Mouse (Mus musculus): ENCODE measurements at regions not wholly inside any gene's neighbourhood (a gene's known extent, or its start where the extent isn't known, plus 50 kb on each side); places are given as distances from the start of the nearest gene placed in this dataset.

GRCm38 (mm10) chr5:58497326-58497725 lies 779.6 kb downstream of the Pcdh7 start:
- TF ChIP-seq E2F4 (IDR thresholded peaks at IDR 0.05; ENCODE audit: insufficient read depth) (no peak), SRF (IDR thresholded peaks at IDR 0.05; ENCODE audit: control insufficient read depth, insufficient read length, low read depth) (no peak), POLR2AphosphoS2 (IDR thresholded peaks at IDR 0.05; ENCODE audit: insufficient read length, low read depth) (no peak), MYOD1 (IDR thresholded peaks at IDR 0.05; ENCODE audit: control insufficient read depth in 1 of 3, insufficient read length in 2 of 3, low read depth in 2 of 3) (no peak), POLR2A (IDR thresholded peaks at IDR 0.05; ENCODE audit: insufficient read length, low read depth) (no peak), REST (IDR thresholded peaks at IDR 0.05; ENCODE audit: insufficient read depth, insufficient read length) (no peak), MYOG (IDR thresholded peaks at IDR 0.05; ENCODE audit: control insufficient read depth in 1 of 3, insufficient read depth in 1 of 3, insufficient read length in 2 of 3, low read depth in 2 of 3) (no peak), USF1 (IDR thresholded peaks at IDR 0.05; ENCODE audit: low read depth) (no peak), CEBPB (IDR thresholded peaks at IDR 0.05; ENCODE audit: insufficient read depth, poor library complexity, severe bottlenecking) (no peak), TCF12 (IDR thresholded peaks at IDR 0.05; ENCODE audit: insufficient read depth, poor library complexity, severe bottlenecking) (no peak), MAX (IDR thresholded peaks at IDR 0.05; ENCODE audit: low read depth) (no peak), TCF3 (IDR thresholded peaks at IDR 0.05; ENCODE audit: insufficient read length, low read depth) (no peak)
- H3K4me3 ChIP-seq, result no peak overlapping the region

GRCm38 (mm10) chr5:58531601-58532000 lies 813.8 kb downstream of the Pcdh7 start:
- H3K36me3 ChIP-seq (ENCODE audit: control insufficient read depth, insufficient read depth), result no peaks in the 10 kb centered on the region
- TF ChIP-seq TCF3 (IDR thresholded peaks at IDR 0.05; ENCODE audit: insufficient read length, low read depth) (no peak), E2F4 (IDR thresholded peaks at IDR 0.05; ENCODE audit: insufficient read depth) (no peak), MAX (IDR thresholded peaks at IDR 0.05; ENCODE audit: low read depth) (no peak), POLR2A (IDR thresholded peaks at IDR 0.05; ENCODE audit: insufficient read length, low read depth) (no peak), SRF (IDR thresholded peaks at IDR 0.05; ENCODE audit: control insufficient read depth, insufficient read length, low read depth) (no peak), MYOG (IDR thresholded peaks at IDR 0.05; ENCODE audit: control insufficient read depth in 1 of 3, insufficient read depth in 1 of 3, insufficient read length in 2 of 3, low read depth in 2 of 3) (no peak), CEBPB (IDR thresholded peaks at IDR 0.05; ENCODE audit: insufficient read depth, poor library complexity, severe bottlenecking) (no peak), MYOD1 (IDR thresholded peaks at IDR 0.05; ENCODE audit: control insufficient read depth in 1 of 3, insufficient read length in 2 of 3, low read depth in 2 of 3) (no peak)
- no peak overlapping the region for H3ac ChIP-seq (ENCODE audit: control insufficient read depth, insufficient read length)
- H3K27me3 ChIP-seq (ENCODE audit: control insufficient read depth, insufficient read depth, insufficient read length), result no peaks in the 10 kb centered on the region
- no peak overlapping the region for H3K4me3 ChIP-seq
- no peaks in the 10 kb centered on the region for H3K79me2 ChIP-seq (ENCODE audit: control insufficient read depth, insufficient read depth)
- H3K4me2 ChIP-seq (ENCODE audit: low read depth), result no peak overlapping the region

More at GRCm38 (mm10) chr5:58497326-58497725, 779.6 kb downstream of the Pcdh7 start:
- H3ac ChIP-seq (ENCODE audit: control insufficient read depth, insufficient read length), result no peak overlapping the region
- no peaks in the 10 kb centered on the region for H3K36me3 ChIP-seq (ENCODE audit: control insufficient read depth, insufficient read depth)
- H3K79me2 ChIP-seq (ENCODE audit: control insufficient read depth, insufficient read depth), result no peaks in the 10 kb centered on the region
- H3K4me2 ChIP-seq (ENCODE audit: low read depth), result no peak overlapping the region
- no peaks in the 10 kb centered on the region for H3K27me3 ChIP-seq (ENCODE audit: control insufficient read depth, insufficient read depth, insufficient read length)

- H3K27me3 ChIP-seq (ENCODE audit: control insufficient read depth, insufficient read depth, insufficient read length), result no peaks in the 10 kb centered on the region
- H3K36me3 ChIP-seq (ENCODE audit: control insufficient read depth, insufficient read depth), result no peaks in the 10 kb centered on the region
- no peak overlapping the region for H3K4me2 ChIP-seq (ENCODE audit: low read depth)
- H3ac ChIP-seq (ENCODE audit: control insufficient read depth, insufficient read length), result no peak overlapping the region
- no peak overlapping the region for H3K4me3 ChIP-seq
- TF ChIP-seq POLR2A (IDR thresholded peaks at IDR 0.05; ENCODE audit: insufficient read length, low read depth) (no peak), MYOG (IDR thresholded peaks at IDR 0.05; ENCODE audit: control insufficient read depth in 1 of 3, insufficient read depth in 1 of 3, insufficient read length in 2 of 3, low read depth in 2 of 3) (no peak), REST (IDR thresholded peaks at IDR 0.05; ENCODE audit: insufficient read depth, insufficient read length) (no peak), E2F4 (IDR thresholded peaks at IDR 0.05; ENCODE audit: insufficient read depth) (no peak), SRF (IDR thresholded peaks at IDR 0.05; ENCODE audit: control insufficient read depth, insufficient read length, low read depth) (no peak), MAX (IDR thresholded peaks at IDR 0.05; ENCODE audit: low read depth) (no peak), POLR2AphosphoS2 (IDR thresholded peaks at IDR 0.05; ENCODE audit: insufficient read length, low read depth) (no peak), TCF3 (IDR thresholded peaks at IDR 0.05; ENCODE audit: insufficient read length, low read depth) (no peak), MYOD1 (IDR thresholded peaks at IDR 0.05; ENCODE audit: control insufficient read depth in 1 of 3, insufficient read length in 2 of 3, low read depth in 2 of 3) (no peak), USF1 (IDR thresholded peaks at IDR 0.05; ENCODE audit: low read depth) (no peak), TCF12 (IDR thresholded peaks at IDR 0.05; ENCODE audit: insufficient read depth, poor library complexity, severe bottlenecking) (no peak), CEBPB (IDR thresholded peaks at IDR 0.05; ENCODE audit: insufficient read depth, poor library complexity, severe bottlenecking) (no peak)
- no peaks in the 10 kb centered on the region for H3K79me2 ChIP-seq (ENCODE audit: control insufficient read depth, insufficient read depth)
Measured at GRCm38 (mm10) chr5:58556770-58557169, 839.0 kb downstream of the Pcdh7 start.

- TF ChIP-seq TCF12 (IDR thresholded peaks at IDR 0.05; ENCODE audit: insufficient read depth, poor library complexity, severe bottlenecking) (no peak), USF1 (IDR thresholded peaks at IDR 0.05; ENCODE audit: low read depth) (no peak), CEBPB (IDR thresholded peaks at IDR 0.05; ENCODE audit: insufficient read depth, poor library complexity, severe bottlenecking) (no peak), E2F4 (IDR thresholded peaks at IDR 0.05; ENCODE audit: insufficient read depth) (no peak), MAX (IDR thresholded peaks at IDR 0.05; ENCODE audit: low read depth) (no peak), POLR2A (IDR thresholded peaks at IDR 0.05; ENCODE audit: insufficient read length, low read depth) (no peak), MYOD1 (IDR thresholded peaks at IDR 0.05; ENCODE audit: control insufficient read depth in 1 of 3, insufficient read length in 2 of 3, low read depth in 2 of 3) (no peak), POLR2AphosphoS2 (IDR thresholded peaks at IDR 0.05; ENCODE audit: insufficient read length, low read depth) (no peak), MYOG (IDR thresholded peaks at IDR 0.05; ENCODE audit: control insufficient read depth in 1 of 3, insufficient read depth in 1 of 3, insufficient read length in 2 of 3, low read depth in 2 of 3) (no peak), SRF (IDR thresholded peaks at IDR 0.05; ENCODE audit: control insufficient read depth, insufficient read length, low read depth) (no peak), REST (IDR thresholded peaks at IDR 0.05; ENCODE audit: insufficient read depth, insufficient read length) (no peak), TCF3 (IDR thresholded peaks at IDR 0.05; ENCODE audit: insufficient read length, low read depth) (no peak)
- Histone ChIP-seq H3K27me3 (ENCODE audit: control insufficient read depth, insufficient read depth, insufficient read length) (no peaks in the 10 kb centered on the region), H3ac (ENCODE audit: control insufficient read depth, insufficient read length) (no peak overlapping the region), H3K4me2 (ENCODE audit: low read depth) (no peak overlapping the region), H3K79me2 (ENCODE audit: control insufficient read depth, insufficient read depth) (no peaks in the 10 kb centered on the region), H3K4me3 (no peak overlapping the region), H3K36me3 (ENCODE audit: control insufficient read depth, insufficient read depth) (no peaks in the 10 kb centered on the region)
Measured at GRCm38 (mm10) chr5:58559816-58560215, 842.0 kb downstream of the Pcdh7 start.
